Mouse (Mus musculus): Measurements from ENCODE around the gene Ttn. TPM values are rescaled to one million over a fixed set of nuclear protein-coding genes. Genes with fewer than 3 reads are reported as not detected.

Gene Ttn
- total and polyA plus RNA-seq, 2 experiments from 2014 or later, result 0.41 to 0.99 TPM

GRCm38 (mm10) chr2:76962045-76962432 is 20.3 kb downstream of the Ttn start:
- Histone ChIP-seq H3K9ac (replicated peaks; ENCODE audit: low read length, poor library complexity, severe bottlenecking) (no peak overlapping the region), H3K4me1 (ENCODE audit: insufficient read depth, low read length) (no peaks in the 10 kb centered on the region), H3K4me3 (ENCODE audit: low read depth, low read length) (no peak overlapping the region), H3K27ac (ENCODE audit: low read depth, low read length) (no peak overlapping the region), H3K9me3 (ENCODE audit: low read length) (no peaks in the 10 kb centered on the region), H3K4me2 (ENCODE audit: low read depth, low read length, poor library complexity, severe bottlenecking) (no peak overlapping the region), H3K36me3 (ENCODE audit: insufficient read depth, low read length) (no peaks in the 10 kb centered on the region), H3K27me3 (ENCODE audit: insufficient read depth, low read length) (no peaks in the 10 kb centered on the region)
- DNase-seq (ENCODE audit: low spot score) (no peak), ATAC-seq (ENCODE audit: low FRiP score) (no peak)
- WGBS, result 51% methylated on average over 6 of the region's 6 CpGs
- TF ChIP-seq CTCF (IDR thresholded peaks at IDR 0.05), result no peak

- Histone ChIP-seq H3K27me3 (ENCODE audit: insufficient read depth, low read length) (no peaks in the 10 kb centered on the region), H3K4me3 (ENCODE audit: low read depth, low read length) (no peak overlapping the region), H3K36me3 (ENCODE audit: insufficient read depth, low read length) (no peaks in the 10 kb centered on the region), H3K9ac (replicated peaks; ENCODE audit: low read length, poor library complexity, severe bottlenecking) (no peak overlapping the region), H3K4me2 (ENCODE audit: low read depth, low read length, poor library complexity, severe bottlenecking) (no peak overlapping the region), H3K27ac (ENCODE audit: low read depth, low read length) (no peak overlapping the region), H3K4me1 (ENCODE audit: insufficient read depth, low read length) (no peaks in the 10 kb centered on the region), H3K9me3 (ENCODE audit: low read length) (no peaks in the 10 kb centered on the region)
- 48% methylated on average over 10 of the region's 10 CpGs for WGBS
- TF ChIP-seq CTCF (IDR thresholded peaks at IDR 0.05), result no peak
- DNase-seq (ENCODE audit: low spot score), result no peak
- no peak for ATAC-seq (ENCODE audit: low FRiP score)
Observed at GRCm38 (mm10) chr2:76961420-76962044, 20.8 kb downstream of the Ttn start.

- H3K9ac ChIP-seq (replicated peaks; ENCODE audit: low read length, poor library complexity, severe bottlenecking), result no peak overlapping the region
- ATAC-seq (ENCODE audit: low FRiP score), result no peak
- H3K27me3 ChIP-seq (ENCODE audit: insufficient read depth, low read length), result no peaks in the 10 kb centered on the region
- H3K4me3 ChIP-seq (ENCODE audit: low read depth, low read length), result no peak overlapping the region
- H3K27ac ChIP-seq (ENCODE audit: low read depth, low read length), result no peak overlapping the region
- H3K4me2 ChIP-seq (ENCODE audit: low read depth, low read length, poor library complexity, severe bottlenecking), result no peak overlapping the region
- WGBS, result 82% methylated on average over 7 of the region's 7 CpGs
- no peak for TF ChIP-seq CTCF (IDR thresholded peaks at IDR 0.05)
- no peaks in the 10 kb centered on the region for H3K4me1 ChIP-seq (ENCODE audit: insufficient read depth, low read length)
- 0 out of 2 replicates have a peak, but pooled peaks cover 3% of the 10 kb centered on the region for H3K9me3 ChIP-seq (ENCODE audit: low read length)
- DNase-seq (ENCODE audit: low spot score), result no peak
- no peaks in the 10 kb centered on the region for H3K36me3 ChIP-seq (ENCODE audit: insufficient read depth, low read length)
Observed at GRCm38 (mm10) chr2:76949774-76950173, 32.6 kb downstream of the Ttn start.

- Histone ChIP-seq H3K4me2 (ENCODE audit: low read depth, low read length, poor library complexity, severe bottlenecking) (no peak overlapping the region), H3K9ac (replicated peaks; ENCODE audit: low read length, poor library complexity, severe bottlenecking) (no peak overlapping the region), H3K4me1 (ENCODE audit: insufficient read depth, low read length) (no peaks in the 10 kb centered on the region), H3K27ac (ENCODE audit: low read depth, low read length) (no peak overlapping the region), H3K9me3 (ENCODE audit: low read length) (no peaks in the 10 kb centered on the region), H3K27me3 (ENCODE audit: insufficient read depth, low read length) (no peaks in the 10 kb centered on the region), H3K4me3 (ENCODE audit: low read depth, low read length) (no peak overlapping the region), H3K36me3 (ENCODE audit: insufficient read depth, low read length) (no peaks in the 10 kb centered on the region)
- ATAC-seq (ENCODE audit: low FRiP score), result no peak
- peak; percentile 24 for DNase-seq (ENCODE audit: low spot score)
- no peak for TF ChIP-seq CTCF (IDR thresholded peaks at IDR 0.05)
- WGBS, result 63% methylated on average over 10 of the region's 10 CpGs
Observed at GRCm38 (mm10) chr2:76938515-76938914, 43.8 kb downstream of the Ttn start.

GRCm38 (mm10) chr2:76929718-76930117 is 52.6 kb downstream of the Ttn start:
- no peaks in the 10 kb centered on the region for H3K27me3 ChIP-seq (ENCODE audit: insufficient read depth, low read length)
- H3K9ac ChIP-seq (replicated peaks; ENCODE audit: low read length, poor library complexity, severe bottlenecking), result no peak overlapping the region
- no peak overlapping the region for H3K4me3 ChIP-seq (ENCODE audit: low read depth, low read length)
- H3K9me3 ChIP-seq (ENCODE audit: low read length), result no peaks in the 10 kb centered on the region
- H3K4me2 ChIP-seq (ENCODE audit: low read depth, low read length, poor library complexity, severe bottlenecking), result no peak overlapping the region
- peak; percentile 97 for TF ChIP-seq CTCF (IDR thresholded peaks at IDR 0.05)
- H3K36me3 ChIP-seq (ENCODE audit: insufficient read depth, low read length), result no peaks in the 10 kb centered on the region
- no peak overlapping the region for H3K27ac ChIP-seq (ENCODE audit: low read depth, low read length)
- DNase-seq (ENCODE audit: low spot score), result peak; percentile 88
- 0 out of 2 replicates have a peak, but pooled peaks have one; percentile 49 for ATAC-seq (ENCODE audit: low FRiP score)
- WGBS, result 0% methylated on average over 2 of the region's 2 CpGs
- no peaks in the 10 kb centered on the region for H3K4me1 ChIP-seq (ENCODE audit: insufficient read depth, low read length)

- H3K9ac ChIP-seq (replicated peaks; ENCODE audit: low read length, poor library complexity, severe bottlenecking), result no peak overlapping the region
- no peak for TF ChIP-seq CTCF (IDR thresholded peaks at IDR 0.05)
- no peaks in the 10 kb centered on the region for H3K36me3 ChIP-seq (ENCODE audit: insufficient read depth, low read length)
- H3K4me1 ChIP-seq (ENCODE audit: insufficient read depth, low read length), result no peaks in the 10 kb centered on the region
- no peaks in the 10 kb centered on the region for H3K9me3 ChIP-seq (ENCODE audit: low read length)
- DNase-seq (ENCODE audit: low spot score) (peak; percentile 62), ATAC-seq (ENCODE audit: low FRiP score) (no peak)
- H3K4me2 ChIP-seq (ENCODE audit: low read depth, low read length, poor library complexity, severe bottlenecking), result no peak overlapping the region
- WGBS, result 78% methylated on average over 3 of the region's 3 CpGs
- H3K4me3 ChIP-seq (ENCODE audit: low read depth, low read length), result no peak overlapping the region
- H3K27me3 ChIP-seq (ENCODE audit: insufficient read depth, low read length), result no peaks in the 10 kb centered on the region
- H3K27ac ChIP-seq (ENCODE audit: low read depth, low read length), result no peak overlapping the region
Observed at GRCm38 (mm10) chr2:76928816-76929215, 53.5 kb downstream of the Ttn start.
